Mouse (Mus musculus): ENCODE data around the gene Gm12248.

The Gm12248 gene

GRCm38 (mm10) chr11:58093021-58093528, at the start of gene Gm12248:
Gene Gm12248, minus strand, starts transcription at chr11:58093134.
- DNase-seq (ENCODE audit: low read depth, low spot score): no peak

- DNase-seq (ENCODE audit: low read depth, low spot score): no peak
These were observed 46.5 kb upstream of the Gm12248 start for GRCm38 (mm10) chr11:58139466-58139865.

GRCm38 (mm10) chr11:58138821-58139220, 45.9 kb upstream of the Gm12248 start:
- DNase-seq (ENCODE audit: low read depth, low spot score): no peak

- no peak for DNase-seq (ENCODE audit: low read depth, low spot score)
These were observed 43.7 kb upstream of the Gm12248 start for GRCm38 (mm10) chr11:58136677-58137076.

GRCm38 (mm10) chr11:58135296-58135695, 42.4 kb upstream of the Gm12248 start:
- no peak for DNase-seq (ENCODE audit: low read depth, low spot score)

GRCm38 (mm10) chr11:58134869-58135268, 41.9 kb upstream of the Gm12248 start:
- no peak for DNase-seq (ENCODE audit: low read depth, low spot score)

- DNase-seq (ENCODE audit: low read depth, low spot score): no peak
These were observed 39.1 kb upstream of the Gm12248 start for GRCm38 (mm10) chr11:58132026-58132425.

GRCm38 (mm10) chr11:58129302-58129843, 36.4 kb upstream of the Gm12248 start:
- DNase-seq (ENCODE audit: low read depth, low spot score): no peak

GRCm38 (mm10) chr11:58127544-58127943, 34.6 kb upstream of the Gm12248 start:
- no peak for DNase-seq (ENCODE audit: low read depth, low spot score)

GRCm38 (mm10) chr11:58126397-58127160, 33.6 kb upstream of the Gm12248 start:
- peak; percentile 38 for DNase-seq (ENCODE audit: low read depth, low spot score)

GRCm38 (mm10) chr11:58125021-58125420, 32.1 kb upstream of the Gm12248 start:
- DNase-seq (ENCODE audit: low read depth, low spot score): no peak

- no peak for DNase-seq (ENCODE audit: low read depth, low spot score)
These were observed 30.8 kb upstream of the Gm12248 start for GRCm38 (mm10) chr11:58123711-58124110.

- no peak for DNase-seq (ENCODE audit: low read depth, low spot score)
These were observed 28.4 kb upstream of the Gm12248 start for GRCm38 (mm10) chr11:58121351-58121750.

- DNase-seq (ENCODE audit: low read depth, low spot score): no peak
These were observed 27.7 kb upstream of the Gm12248 start for GRCm38 (mm10) chr11:58120655-58121054.

- no peak for DNase-seq (ENCODE audit: low read depth, low spot score)
These were observed 24.2 kb upstream of the Gm12248 start for GRCm38 (mm10) chr11:58117044-58117652.

GRCm38 (mm10) chr11:58116560-58116959, 23.6 kb upstream of the Gm12248 start:
- DNase-seq (ENCODE audit: low read depth, low spot score): no peak

GRCm38 (mm10) chr11:58107664-58108337, 14.9 kb upstream of the Gm12248 start:
- DNase-seq (ENCODE audit: low read depth, low spot score): no peak

- DNase-seq (ENCODE audit: low read depth, low spot score): no peak
These were observed 14.1 kb upstream of the Gm12248 start for GRCm38 (mm10) chr11:58107009-58107408.

GRCm38 (mm10) chr11:58104351-58104791, 11.4 kb upstream of the Gm12248 start:
- DNase-seq (ENCODE audit: low read depth, low spot score): no peak

GRCm38 (mm10) chr11:58103697-58104306, 10.9 kb upstream of the Gm12248 start, which contains the start of gene Cnot8:
Gene Cnot8, plus strand, starts transcription at chr11:58104153.
- peak; percentile 97 for DNase-seq (ENCODE audit: low read depth, low spot score)

GRCm38 (mm10) chr11:58103344-58103653, 10.4 kb upstream of the Gm12248 start:
- no peak for DNase-seq (ENCODE audit: low read depth, low spot score)
